Mouse (Mus musculus): ENCODE measurements around the gene Slc15a1.

DNA sequence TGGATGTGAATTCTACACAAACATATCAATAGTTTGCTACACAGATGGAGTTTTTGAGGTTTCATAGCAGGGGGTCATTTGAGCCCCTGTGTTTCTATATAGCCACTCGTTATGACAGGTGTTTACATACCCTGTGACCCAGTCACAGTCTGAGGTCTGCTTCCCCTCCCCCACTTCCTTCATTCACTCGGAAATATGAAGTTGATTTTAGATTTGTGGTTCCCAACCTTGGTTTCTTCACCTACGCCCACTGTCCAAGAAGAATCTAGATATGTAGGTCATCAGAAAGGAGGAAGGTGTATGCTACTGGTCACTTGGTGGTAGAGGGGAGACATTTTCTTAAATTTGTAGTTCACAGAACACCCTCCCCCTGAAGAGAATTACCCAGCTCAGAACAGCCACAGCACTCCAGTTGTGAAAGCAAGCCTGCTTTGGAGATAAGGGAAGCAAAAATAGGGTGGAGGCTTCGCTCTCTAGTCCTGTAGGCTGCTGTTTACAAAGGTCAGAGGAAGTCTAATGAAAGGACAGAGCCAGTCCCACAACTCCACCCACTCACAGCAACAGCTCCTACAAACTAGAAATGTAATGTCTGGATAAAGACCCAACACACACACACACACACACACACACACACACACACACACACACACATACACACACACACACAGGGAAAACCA is 82.2 kb downstream of the Slc15a1 start:
- no peak for TF ChIP-seq CTCF (IDR thresholded peaks at IDR 0.05; ENCODE audit: low read depth)
- TF ChIP-seq EP300 (IDR thresholded peaks at IDR 0.05; ENCODE audit: low read depth), result peak; percentile 66; the same call in 1 of the 2 replicates

Data from heart, postnatal 0 days (tissue).